Mouse (Mus musculus): ENCODE data around the gene Lrit3. TPM values are rescaled to one million over a fixed set of nuclear protein-coding genes. Genes with fewer than 3 reads are reported as not detected.

Gene Lrit3
- total and polyA plus RNA-seq, 3 experiments: 0.11 TPM; not detected in 2

- TF ChIP-seq TAL1 (conservative IDR thresholded peaks at IDR 0.05; ENCODE audit: low read depth, low read length): no peak
- no peak for TF ChIP-seq GATA2 (IDR thresholded peaks at IDR 0.05; ENCODE audit: borderline replicate concordance, low read depth, low read length)
- Histone ChIP-seq H3K4me1 (ENCODE audit: insufficient read depth, low read depth, low read length) (peaks cover 4% of the 10 kb centered on the region; the same call in 1 of the 2 replicates), H3K27me3 (ENCODE audit: insufficient read depth, low read length) (peaks cover 13% of the 10 kb centered on the region; the same call in 1 of the 2 replicates), H3K9me3 (replicated peaks) (no peaks in the 10 kb centered on the region), H3K36me3 (replicated peaks) (no peaks in the 10 kb centered on the region), H3K4me3 (ENCODE audit: low read depth, low read length) (no peak within 1 kb of the TSS)
- no peak for ATAC-seq (ENCODE audit: extremely low read depth, insufficient number of reproducible peaks, low FRiP score, poor library complexity, severe bottlenecking)
- no peak for DNase-seq (ENCODE audit: low spot score)
Measured at GRCm38 (mm10) chr3:129835388-129835934, 31.6 kb upstream of the Lrit3 start, which contains the start of gene Cfi. Cfi (plus strand) TSS chr3:129835884.

- Histone ChIP-seq H3K27me3 (ENCODE audit: insufficient read depth, low read length) (peaks cover 13% of the 10 kb centered on the region; the same call in 1 of the 2 replicates), H3K4me3 (ENCODE audit: low read depth, low read length) (peak within 1 kb of the TSS; percentile 99), H3K4me1 (ENCODE audit: insufficient read depth, low read depth, low read length) (peaks cover 31% of the 10 kb centered on the region), H3K36me3 (replicated peaks) (peaks cover 34% of the 10 kb centered on the region), H3K9me3 (replicated peaks) (no peaks in the 10 kb centered on the region)
- TF ChIP-seq GATA2 (IDR thresholded peaks at IDR 0.05; ENCODE audit: borderline replicate concordance, low read depth, low read length) (no peak), TAL1 (conservative IDR thresholded peaks at IDR 0.05; ENCODE audit: low read depth, low read length) (no peak), GATA1 (IDR thresholded peaks at IDR 0.05; ENCODE audit: borderline replicate concordance, low read length) (no peak), POLR2AphosphoS5 (IDR thresholded peaks at IDR 0.05; ENCODE audit: insufficient replicate concordance, low read depth, low read length) (no peak), CTCF (IDR thresholded peaks at IDR 0.05; ENCODE audit: low read depth, low read length) (no peak)
- peak; percentile 76 for DNase-seq (ENCODE audit: low spot score)
- peak; percentile 90 for ATAC-seq (ENCODE audit: extremely low read depth, insufficient number of reproducible peaks, low FRiP score, poor library complexity, severe bottlenecking)
Measured at GRCm38 (mm10) chr3:129831035-129831568, 27.3 kb upstream of the Lrit3 start, which contains the start of gene Gar1. Gar1 (minus strand) TSS chr3:129831396.

- peak; percentile 23 for DNase-seq (ENCODE audit: low spot score)
- peaks cover 10% of the 10 kb centered on the region; the same call in 1 of the 2 replicates for H3K27me3 ChIP-seq (ENCODE audit: insufficient read depth, low read length)
- peaks cover 31% of the 10 kb centered on the region for H3K4me1 ChIP-seq (ENCODE audit: insufficient read depth, low read depth, low read length)
- H3K4me3 ChIP-seq (ENCODE audit: low read depth, low read length): peak overlapping the region; percentile 99
- no peak for TF ChIP-seq GATA1 (IDR thresholded peaks at IDR 0.05; ENCODE audit: borderline replicate concordance, low read length)
- no peak for TF ChIP-seq POLR2AphosphoS5 (IDR thresholded peaks at IDR 0.05; ENCODE audit: insufficient replicate concordance, low read depth, low read length)
- no peak for TF ChIP-seq GATA2 (IDR thresholded peaks at IDR 0.05; ENCODE audit: borderline replicate concordance, low read depth, low read length)
- TF ChIP-seq TAL1 (conservative IDR thresholded peaks at IDR 0.05; ENCODE audit: low read depth, low read length): no peak
- peaks cover 39% of the 10 kb centered on the region for H3K36me3 ChIP-seq (replicated peaks)
- H3K9me3 ChIP-seq (replicated peaks): no peaks in the 10 kb centered on the region
- ATAC-seq (ENCODE audit: extremely low read depth, insufficient number of reproducible peaks, low FRiP score, poor library complexity, severe bottlenecking): no peak
Measured at GRCm38 (mm10) chr3:129830626-129831025, 26.8 kb upstream of the Lrit3 start.

DNA sequence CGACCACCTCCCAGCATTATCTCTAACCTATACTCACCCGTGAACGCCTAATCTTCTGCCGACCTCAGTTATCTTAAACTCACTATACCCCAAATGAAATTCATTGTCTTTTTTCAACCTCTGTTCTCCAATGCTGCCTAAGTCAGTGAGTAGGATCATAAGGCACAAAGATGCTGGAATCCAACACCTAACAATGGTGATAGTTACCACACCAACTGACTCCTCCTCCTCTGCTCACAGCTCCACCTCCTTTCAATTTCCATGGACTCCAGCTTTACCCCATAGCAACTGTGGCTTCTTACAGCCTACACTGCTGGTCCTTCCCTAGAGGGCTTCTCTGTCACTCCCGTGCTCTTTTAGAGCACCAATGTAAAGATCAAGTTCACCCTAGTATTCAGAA, 23.9 kb upstream of the Lrit3 start:
- no peak for TF ChIP-seq POLR2AphosphoS5 (IDR thresholded peaks at IDR 0.05; ENCODE audit: insufficient replicate concordance, low read depth, low read length)
- no peak for TF ChIP-seq TAL1 (conservative IDR thresholded peaks at IDR 0.05; ENCODE audit: low read depth, low read length)
- TF ChIP-seq GATA1 (IDR thresholded peaks at IDR 0.05; ENCODE audit: borderline replicate concordance, low read length): no peak
- no peak for TF ChIP-seq CTCF (IDR thresholded peaks at IDR 0.05; ENCODE audit: low read depth, low read length)
- no peak for TF ChIP-seq GATA2 (IDR thresholded peaks at IDR 0.05; ENCODE audit: borderline replicate concordance, low read depth, low read length)
- H3K36me3 ChIP-seq (replicated peaks): peaks cover 67% of the 10 kb centered on the region

GRCm38 (mm10) chr3:129826691-129827090, 22.9 kb upstream of the Lrit3 start:
- H3K27me3 ChIP-seq (ENCODE audit: insufficient read depth, low read length): no peaks in the 10 kb centered on the region
- no peak for DNase-seq (ENCODE audit: low spot score)
- H3K4me1 ChIP-seq (ENCODE audit: insufficient read depth, low read depth, low read length): peaks cover 36% of the 10 kb centered on the region
- H3K9me3 ChIP-seq (replicated peaks): no peaks in the 10 kb centered on the region
- H3K4me3 ChIP-seq (ENCODE audit: low read depth, low read length): no peak overlapping the region
- TF ChIP-seq GATA1 (IDR thresholded peaks at IDR 0.05; ENCODE audit: borderline replicate concordance, low read length): no peak
- ATAC-seq (ENCODE audit: extremely low read depth, insufficient number of reproducible peaks, low FRiP score, poor library complexity, severe bottlenecking): no peak
- peaks cover 77% of the 10 kb centered on the region for H3K36me3 ChIP-seq (replicated peaks)

More for the DNA sequence above, 23.9 kb upstream of the Lrit3 start:
- H3K9me3 ChIP-seq (replicated peaks): no peaks in the 10 kb centered on the region
- no peak for ATAC-seq (ENCODE audit: extremely low read depth, insufficient number of reproducible peaks, low FRiP score, poor library complexity, severe bottlenecking)
- peaks cover 37% of the 10 kb centered on the region for H3K4me1 ChIP-seq (ENCODE audit: insufficient read depth, low read depth, low read length)
- H3K27me3 ChIP-seq (ENCODE audit: insufficient read depth, low read length): no peaks in the 10 kb centered on the region
- no peak overlapping the region for H3K4me3 ChIP-seq (ENCODE audit: low read depth, low read length)
- DNase-seq (ENCODE audit: low spot score): no peak

- peaks cover 33% of the 10 kb centered on the region for H3K4me1 ChIP-seq (ENCODE audit: insufficient read depth, low read depth, low read length)
- no peaks in the 10 kb centered on the region for H3K9me3 ChIP-seq (replicated peaks)
- no peak for ATAC-seq (ENCODE audit: extremely low read depth, insufficient number of reproducible peaks, low FRiP score, poor library complexity, severe bottlenecking)
- TF ChIP-seq TAL1 (conservative IDR thresholded peaks at IDR 0.05; ENCODE audit: low read depth, low read length): no peak
- H3K27me3 ChIP-seq (ENCODE audit: insufficient read depth, low read length): no peaks in the 10 kb centered on the region
- no peak for DNase-seq (ENCODE audit: low spot score)
- H3K36me3 ChIP-seq (replicated peaks): peaks cover 90% of the 10 kb centered on the region
- no peak overlapping the region for H3K4me3 ChIP-seq (ENCODE audit: low read depth, low read length)
Measured at GRCm38 (mm10) chr3:129824891-129825290, 21.1 kb upstream of the Lrit3 start.

GRCm38 (mm10) chr3:129824146-129824545, 20.3 kb upstream of the Lrit3 start:
- H3K36me3 ChIP-seq (replicated peaks): peaks cover 89% of the 10 kb centered on the region
- no peaks in the 10 kb centered on the region for H3K9me3 ChIP-seq (replicated peaks)
- no peaks in the 10 kb centered on the region for H3K27me3 ChIP-seq (ENCODE audit: insufficient read depth, low read length)
- H3K4me3 ChIP-seq (ENCODE audit: low read depth, low read length): no peak overlapping the region
- peaks cover 26% of the 10 kb centered on the region for H3K4me1 ChIP-seq (ENCODE audit: insufficient read depth, low read depth, low read length)
- DNase-seq (ENCODE audit: low spot score) (no peak), ATAC-seq (ENCODE audit: extremely low read depth, insufficient number of reproducible peaks, low FRiP score, poor library complexity, severe bottlenecking) (no peak)
- TF ChIP-seq POLR2AphosphoS5 (IDR thresholded peaks at IDR 0.05; ENCODE audit: insufficient replicate concordance, low read depth, low read length): no peak
- no peak for TF ChIP-seq GATA2 (IDR thresholded peaks at IDR 0.05; ENCODE audit: borderline replicate concordance, low read depth, low read length)
- no peak for TF ChIP-seq GATA1 (IDR thresholded peaks at IDR 0.05; ENCODE audit: borderline replicate concordance, low read length)
- no peak for TF ChIP-seq TAL1 (conservative IDR thresholded peaks at IDR 0.05; ENCODE audit: low read depth, low read length)
- TF ChIP-seq CTCF (IDR thresholded peaks at IDR 0.05; ENCODE audit: low read depth, low read length): no peak

All from G1E (cell line).